Mouse (Mus musculus) left cerebral cortex, adult 9 months (tissue): ENCODE data around the gene Usp7.

Experiments
- DNase-seq, 2 experiments: peaks; one replicate each; pipeline ENCODE4 v3.0.0; 2022; ENCODE audit warnings: low spot score in 2 of 2

Usp7 gene

GRCm38 (mm10) chr16:8791949-8792557 lies at the start of gene Usp7:
Gene Usp7, minus strand, starts transcription at chr16:8792308.
- DNase-seq, result no peak

- no peak for DNase-seq
Measured at GRCm38 (mm10) chr16:8840557-8840956, 48.4 kb upstream of the Usp7 start.

DNA sequence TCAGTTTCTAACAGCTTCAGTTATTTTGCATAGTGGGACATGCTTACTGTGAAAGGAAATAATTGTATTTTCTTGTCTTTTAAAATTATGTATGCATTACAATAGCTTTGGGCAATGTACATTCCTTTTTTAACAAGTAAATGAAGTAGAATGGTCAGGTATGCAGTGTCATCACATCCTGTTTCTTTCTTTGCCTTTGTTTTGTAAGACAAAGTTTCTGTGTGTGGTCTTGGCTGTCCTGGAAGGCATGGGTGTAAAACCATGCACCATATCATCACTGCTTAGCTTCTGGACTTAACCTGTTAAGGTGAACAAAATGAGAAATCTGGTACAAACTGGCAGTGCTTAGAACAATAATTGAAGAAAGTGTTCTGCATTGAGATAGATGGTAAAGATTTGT lies 46.8 kb upstream of the Usp7 start:
- no peak for DNase-seq

GRCm38 (mm10) chr16:8837595-8837994 lies 45.5 kb upstream of the Usp7 start:
- no peak for DNase-seq

GRCm38 (mm10) chr16:8836876-8837275 lies 44.8 kb upstream of the Usp7 start:
- DNase-seq, result no peak

- no peak for DNase-seq
Measured at GRCm38 (mm10) chr16:8831241-8831640, 39.1 kb upstream of the Usp7 start.

GRCm38 (mm10) chr16:8830431-8831211 lies 38.5 kb upstream of the Usp7 start:
- peak in 1 of 2 experiments; percentile 55 for DNase-seq

GRCm38 (mm10) chr16:8829564-8830359 lies 37.7 kb upstream of the Usp7 start, which contains the start of gene 1810013L24Rik:
Gene 1810013L24Rik, plus strand, starts transcription at chr16:8830100.
- DNase-seq, result peak; percentile 99

DNA sequence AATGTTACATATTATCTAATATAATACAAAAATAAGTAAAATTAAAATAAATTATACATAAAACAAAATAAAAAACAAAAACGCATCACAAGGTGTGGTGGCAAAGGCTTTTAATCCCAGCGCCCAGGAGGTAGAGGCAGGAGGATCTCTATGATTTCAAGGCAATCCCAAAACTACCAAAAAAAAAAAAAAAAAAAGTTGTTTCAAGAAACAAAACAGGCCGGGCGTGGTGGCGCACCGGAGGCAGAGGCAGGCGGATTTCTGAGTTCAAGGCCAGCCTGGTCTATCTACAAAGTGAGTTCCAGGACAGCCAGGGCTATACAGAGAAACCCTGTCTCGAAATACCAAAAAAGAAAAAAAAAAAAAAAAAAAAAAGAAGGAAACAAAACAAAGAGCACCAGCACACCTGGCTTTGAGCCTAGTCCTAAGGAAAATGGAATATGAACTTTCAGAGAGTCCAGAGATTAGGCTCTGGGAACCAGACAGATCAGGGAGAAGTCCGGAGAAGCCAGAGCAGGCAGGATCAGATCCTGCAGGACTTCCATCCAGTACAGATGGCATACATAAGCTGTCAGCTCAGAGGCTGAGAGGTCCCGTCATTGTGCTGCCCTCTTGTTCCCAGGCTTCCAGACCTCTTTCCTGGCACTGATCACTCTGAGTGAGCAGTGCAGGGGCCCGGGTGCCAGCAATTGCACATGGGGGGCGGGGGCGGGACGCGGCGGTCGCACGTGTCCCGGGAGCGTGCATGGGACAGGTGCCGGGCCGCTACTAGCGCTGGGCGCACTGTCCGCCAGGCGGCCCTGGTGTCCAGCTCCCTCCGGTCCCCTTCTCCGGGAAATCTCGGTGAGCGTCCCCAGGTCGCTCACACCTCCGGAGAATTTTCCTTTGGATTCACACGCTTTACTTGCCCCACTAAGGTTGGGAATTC lies 36.8 kb upstream of the Usp7 start:
- DNase-seq, result no peak

GRCm38 (mm10) chr16:8827366-8827765 lies 35.3 kb upstream of the Usp7 start:
- DNase-seq, result no peak

- DNase-seq, result no peak
Measured at GRCm38 (mm10) chr16:8823661-8824060, 31.6 kb upstream of the Usp7 start.

- DNase-seq, result no peak
Measured at GRCm38 (mm10) chr16:8822586-8822985, 30.5 kb upstream of the Usp7 start.

- DNase-seq, result peak in 1 of 2 experiments; percentile 61
Measured at GRCm38 (mm10) chr16:8821429-8821828, 29.3 kb upstream of the Usp7 start.

GRCm38 (mm10) chr16:8817872-8818271 lies 25.8 kb upstream of the Usp7 start:
- no peak for DNase-seq

DNA sequence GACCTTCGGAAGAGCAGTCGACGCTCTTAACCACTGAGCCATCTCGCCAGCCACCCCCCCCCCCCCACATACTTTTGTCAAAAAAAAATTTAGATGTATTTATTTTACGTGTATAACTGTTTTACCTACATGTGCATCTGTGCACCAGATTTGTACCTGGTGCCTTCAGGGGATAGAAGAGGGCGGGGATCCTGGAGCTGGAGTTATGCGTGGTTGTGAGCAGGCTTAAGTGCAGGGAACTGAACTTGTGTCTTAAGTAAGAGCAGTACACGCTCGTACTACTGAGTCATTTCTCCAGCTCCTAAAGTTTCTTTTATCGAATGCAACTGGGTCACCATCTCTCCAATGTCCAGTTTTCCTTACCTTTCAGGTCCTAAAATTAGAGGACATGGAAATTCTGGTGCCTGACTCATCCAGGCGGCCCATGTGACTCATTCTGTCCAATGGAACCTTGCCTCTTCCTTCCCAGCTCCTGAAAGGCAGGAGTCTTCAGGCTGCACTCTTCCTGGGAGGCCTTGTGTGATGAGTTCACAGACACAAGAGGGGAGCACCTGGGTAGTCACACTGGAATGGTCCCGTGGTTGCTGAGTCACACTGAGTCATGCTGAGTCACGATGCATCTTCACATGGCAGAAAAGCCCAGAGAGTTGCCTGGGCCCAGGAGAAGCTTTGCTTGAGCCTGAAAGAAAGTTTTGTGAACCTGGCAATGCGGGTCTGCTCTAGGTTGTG lies 18.5 kb upstream of the Usp7 start:
- peak in 1 of 2 experiments; percentile 46 for DNase-seq

DNA sequence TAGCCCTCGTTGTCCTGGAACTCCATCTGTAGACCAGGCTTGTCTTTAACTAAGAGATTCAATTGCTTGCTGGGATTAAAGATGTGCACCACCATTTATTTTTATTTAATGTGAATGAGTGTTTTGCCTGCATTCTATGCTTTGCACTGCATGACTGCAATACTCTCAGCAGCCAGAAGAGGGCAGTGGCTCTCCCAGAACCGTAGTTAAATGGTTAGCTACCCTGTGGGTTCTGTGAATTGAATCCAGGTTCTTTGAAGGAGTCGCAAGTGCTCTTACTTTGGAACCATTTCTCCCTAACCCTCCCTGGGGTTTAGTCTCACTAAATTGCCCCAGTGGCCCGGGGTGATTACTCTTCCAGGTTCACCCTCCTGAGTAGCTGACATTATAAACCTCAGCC lies 14.6 kb upstream of the Usp7 start:
- DNase-seq, result no peak

GRCm38 (mm10) chr16:8795906-8796305 lies 3.8 kb upstream of the Usp7 start:
- DNase-seq, result no peak

DNA sequence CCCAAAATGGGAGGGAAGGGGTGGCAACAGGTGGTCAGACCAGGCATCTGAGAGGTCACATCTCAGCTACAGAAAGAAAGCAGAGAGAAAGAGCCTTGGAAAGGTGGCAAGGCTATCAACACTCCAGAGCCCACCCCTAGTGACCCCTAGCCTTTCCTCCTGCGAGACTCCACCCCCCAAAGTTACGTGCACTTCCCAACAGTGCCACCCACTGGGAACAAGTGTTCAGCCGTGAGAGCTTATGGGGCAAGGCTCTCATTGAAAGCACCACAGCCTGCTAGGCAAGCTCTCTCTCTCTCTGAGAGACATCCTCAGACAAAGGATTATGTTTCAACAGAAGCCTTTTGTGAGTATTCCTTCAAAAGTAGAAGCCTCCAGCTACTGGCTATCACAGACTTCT lies 2.8 kb upstream of the Usp7 start:
- no peak for DNase-seq

DNA sequence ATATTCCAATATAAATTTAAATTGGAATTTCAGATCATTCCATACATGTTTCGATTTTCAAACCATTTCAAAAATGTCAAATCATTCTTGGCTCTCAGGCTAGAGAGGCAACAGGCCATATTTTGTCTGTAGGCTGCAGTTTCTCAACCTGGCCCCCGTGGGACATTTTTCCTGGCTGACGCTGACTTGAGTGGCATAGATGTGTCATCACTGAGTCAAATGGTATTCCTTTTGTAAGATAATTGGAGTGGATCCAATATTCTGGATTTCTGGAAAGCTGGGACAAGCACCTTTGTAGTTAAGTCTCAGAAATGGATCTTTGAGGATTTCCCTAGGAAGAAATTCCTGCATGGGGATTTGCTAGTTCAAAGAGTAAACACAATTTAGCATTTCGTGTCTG lies 1.2 kb downstream of the Usp7 start:
- no peak for DNase-seq

- no peak for DNase-seq
Measured at GRCm38 (mm10) chr16:8784753-8785152, 7.4 kb downstream of the Usp7 start.
